Mouse (Mus musculus): ENCODE data around the gene Ddo.

Ddo gene

GRCm38 (mm10) chr10:40629656-40630311, at the start of gene Ddo:
TSS of gene Ddo (plus strand) at chr10:40630011.
- DNase-seq = no peak

GRCm38 (mm10) chr10:40583584-40584255, 46.1 kb upstream of the Ddo start:
- peak; percentile 8 for DNase-seq

GRCm38 (mm10) chr10:40592186-40592585, 37.6 kb upstream of the Ddo start:
- DNase-seq = no peak

- no peak for DNase-seq
These were observed 32.6 kb upstream of the Ddo start for GRCm38 (mm10) chr10:40597177-40597576.

GRCm38 (mm10) chr10:40604706-40605394, 25.0 kb upstream of the Ddo start:
- DNase-seq = peak; percentile 10

- no peak for DNase-seq
These were observed 11.8 kb upstream of the Ddo start for GRCm38 (mm10) chr10:40617973-40618372.

- no peak for DNase-seq
These were observed 10.1 kb upstream of the Ddo start for GRCm38 (mm10) chr10:40619760-40620159.

- no peak for DNase-seq
These were observed 671 bp upstream of the Ddo start for GRCm38 (mm10) chr10:40629140-40629539.

- no peak for DNase-seq
These were observed 646 bp downstream of the Ddo start for GRCm38 (mm10) chr10:40630457-40630856.

- DNase-seq = no peak
These were observed 1.1 kb downstream of the Ddo start for GRCm38 (mm10) chr10:40630961-40631360.

GRCm38 (mm10) chr10:40632087-40632486, 2.3 kb downstream of the Ddo start:
- no peak for DNase-seq

- peak; percentile 33 for DNase-seq
These were observed 7.5 kb downstream of the Ddo start for GRCm38 (mm10) chr10:40637331-40637730.

GRCm38 (mm10) chr10:40638276-40638675, 8.5 kb downstream of the Ddo start:
- no peak for DNase-seq

- DNase-seq = peak; percentile 43
These were observed 9.3 kb downstream of the Ddo start for GRCm38 (mm10) chr10:40638823-40639819.

- no peak for DNase-seq
These were observed 10.6 kb downstream of the Ddo start for GRCm38 (mm10) chr10:40640406-40640805.

- no peak for DNase-seq
These were observed 12.1 kb downstream of the Ddo start for GRCm38 (mm10) chr10:40641901-40642300.

- no peak for DNase-seq
These were observed 13.3 kb downstream of the Ddo start for GRCm38 (mm10) chr10:40643126-40643525.

- no peak for DNase-seq
These were observed 14.6 kb downstream of the Ddo start for GRCm38 (mm10) chr10:40644456-40644855.

- no peak for DNase-seq
These were observed 15.5 kb downstream of the Ddo start for GRCm38 (mm10) chr10:40645346-40645745.

GRCm38 (mm10) chr10:40648776-40649175, 19.0 kb downstream of the Ddo start:
- DNase-seq = no peak

GRCm38 (mm10) chr10:40649634-40650033, 19.8 kb downstream of the Ddo start:
- peak; percentile 48 for DNase-seq

GRCm38 (mm10) chr10:40651676-40652075, 21.9 kb downstream of the Ddo start:
- DNase-seq = no peak

- DNase-seq = no peak
These were observed 35.5 kb downstream of the Ddo start for GRCm38 (mm10) chr10:40665270-40665669.
